9 mouse cellular contexts compared by ENCODE assay signal in the genomic region with DNA sequence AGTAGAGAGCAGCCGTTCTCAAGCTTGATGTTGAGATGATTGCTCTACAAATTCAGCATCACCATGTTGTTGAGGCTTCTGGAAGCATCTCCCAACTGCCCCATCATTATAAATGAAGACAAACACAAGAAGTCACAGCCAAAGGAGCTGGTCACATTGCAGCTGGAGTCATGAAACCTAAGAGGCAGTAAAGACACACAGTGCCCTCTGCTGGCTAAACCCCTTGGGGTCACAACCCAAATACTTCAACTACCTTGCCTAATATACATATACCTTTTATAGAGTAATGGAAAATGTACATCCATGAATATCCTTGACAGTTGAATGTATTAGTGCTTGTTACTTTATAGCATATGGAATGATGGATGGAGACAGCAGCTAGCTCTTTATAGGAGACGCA.
DNase-seq lines count a peak whose midpoint lies in the region; ATAC-seq and TF ChIP-seq lines count a peak whose summit lies in the region.
"Had no signal": no experiment of that assay in that cellular context is flagged by ENCODE, and none has a peak within 500 bp of the region (broad histone marks: within the 10 kb centered on the region; RNA-seq: fewer than 3 reads in every experiment).

No protein-coding gene starts in this region.

- no peaks in the 10 kb centered on the region for H3K27me3 ChIP-seq in liver, embryonic 14.5 days (ENCODE audit: control insufficient read depth, insufficient read depth, low read length)
- H3K27me3 ChIP-seq: megakaryocyte, embryonic 14.5 days had no signal

- DNase-seq in layer of hippocampus, adult 11-12 months (ENCODE audit: low spot score) = peak; percentile 50
- DNase-seq in layer of hippocampus, adult 8-10 months (ENCODE audit: low spot score in 2 of 2) = no peak
- peak; percentile 49 for DNase-seq in ES-E14 (ENCODE audit: low read depth, low spot score)
- peak; percentile 55 for DNase-seq in c-Kit-positive CD71-positive TER-119-negative erythroid progenitor cells, embryonic 14.5 days (ENCODE audit: low read depth)
- DNase-seq in liver, embryonic 14.5 days (ENCODE audit: low read depth in 3 of 3, low spot score in 3 of 3) = peak; percentile 12 to 35 (median 18)
- DNase-seq in thymus, postnatal 0 days (ENCODE audit: low spot score) = peak; percentile 60
- DNase-seq in right cerebral cortex, postnatal 25 days = no peak
- DNase-seq in gastrocnemius, postnatal 10 days = no peak

- 57% methylated on average over 2 of the region's 2 CpGs for WGBS in liver, embryonic 14.5 days (ENCODE audit: insufficient replicate concordance)

- no peak for ATAC-seq in liver, embryonic 14.5 days (ENCODE audit: insufficient read depth)

- no peak overlapping the region for H3K9ac ChIP-seq in ES-E14 (ENCODE audit: insufficient read depth, low read depth, low read length, poor library complexity, severe bottlenecking)
- no peak overlapping the region for H3K9ac ChIP-seq in liver, embryonic 14.5 days (replicated peaks)

- no peaks in the 10 kb centered on the region for H3K9me3 ChIP-seq in ES-E14 (ENCODE audit: control insufficient read depth, insufficient read depth, low read depth, low read length)
- H3K9me3 ChIP-seq in liver, embryonic 14.5 days (ENCODE audit: control insufficient read depth, low read length) = no peaks in the 10 kb centered on the region
- H3K9me3 ChIP-seq: megakaryocyte, embryonic 14.5 days had no signal

- H3K4me2 ChIP-seq in liver, embryonic 14.5 days (ENCODE audit: low read depth) = no peak overlapping the region

- no peaks in the 10 kb centered on the region for H3K36me3 ChIP-seq in ES-E14 (ENCODE audit: control insufficient read depth, insufficient read depth, low read length, poor library complexity, severe bottlenecking)
- H3K36me3 ChIP-seq in liver, embryonic 14.5 days (replicated peaks; ENCODE audit: control insufficient read depth, insufficient read depth, low read depth) = no peaks in the 10 kb centered on the region

- TF ChIP-seq EP300 in liver, embryonic 14.5 days (IDR thresholded peaks at IDR 0.05; ENCODE audit: low read depth) = no peak

- peak; percentile 66 for TF ChIP-seq CTCF in liver, embryonic 14.5 days (IDR thresholded peaks at IDR 0.05; ENCODE audit: low read depth)

- no peak overlapping the region for H3K4me3 ChIP-seq in ES-E14 (ENCODE audit: insufficient read depth in 1 of 2, low read depth in 1 of 2, low read length in 2 of 2, poor library complexity in 1 of 2, severe bottlenecking in 1 of 2)
- H3K4me3 ChIP-seq in liver, embryonic 14.5 days (ENCODE audit: insufficient read depth in 1 of 2, low read depth in 2 of 2, low read length in 2 of 2) = no peak overlapping the region
- H3K4me3 ChIP-seq: megakaryocyte, embryonic 14.5 days had no signal

- in situ Hi-C loops in ES-E14 (cut with MboI; ENCODE audit: low sequenced_read_pairs in 2 of 2, unreplicated experiment in 2 of 2) = no loop called here

- H3K4me1 ChIP-seq in ES-E14 (ENCODE audit: control insufficient read depth in 2 of 2, insufficient read depth in 2 of 2, low read length in 2 of 2, poor library complexity in 1 of 2) = no peaks in the 10 kb centered on the region
- no peaks in the 10 kb centered on the region for H3K4me1 ChIP-seq in liver, embryonic 14.5 days (replicated peaks; ENCODE audit: control insufficient read depth in 2 of 2, insufficient read depth in 2 of 2, low read length in 1 of 2)
- H3K4me1 ChIP-seq: megakaryocyte, embryonic 14.5 days had no signal

- H3K27ac ChIP-seq in ES-E14 (ENCODE audit: insufficient read depth, low read depth, low read length, poor library complexity, severe bottlenecking) = no peak overlapping the region
- H3K27ac ChIP-seq in liver, embryonic 14.5 days = no peak overlapping the region

TF ChIP-seq in ES-E14, 5 proteins besides CTCF, POLR2A, EP300 and RAD21:
- TF ChIP-seq ZC3H11A (IDR thresholded peaks at IDR 0.05; ENCODE audit: borderline replicate concordance, low read depth, low read length) (peak; percentile 71), HCFC1 (IDR thresholded peaks at IDR 0.05; ENCODE audit: borderline replicate concordance, insufficient read depth, low read length) (no peak)
TF ChIP-seq in ES-E14: peak in this region for 1.

Comparison
In these comparisons a context has a peak if more than half of its experiments do, and no peak if none do; other contexts are left out.
1. DNase-seq: peak in layer of hippocampus, adult 11-12 months (single experiment), ES-E14 (single experiment), c-Kit-positive CD71-positive TER-119-negative erythroid progenitor cells, embryonic 14.5 days (single experiment), liver, embryonic 14.5 days (3 of 3) and thymus, postnatal 0 days (single experiment); none in layer of hippocampus, adult 8-10 months (0 of 2), right cerebral cortex, postnatal 25 days (single experiment) and gastrocnemius, postnatal 10 days (single experiment).